Mouse (Mus musculus): ENCODE data around the gene Fhl1. TPM values are rescaled to one million over a fixed set of nuclear protein-coding genes. Genes with fewer than 3 reads are reported as not detected.

Gene Fhl1
- total RNA-seq, 2 experiments from 2014 or later = 4.2 TPM; not detected in 1

Other genes starting within 250 kb of the Fhl1 start
- not detected in 2 replicates for gene Gm10477, start 207.0 kb upstream of the Fhl1 start, total RNA-seq (2015; ENCODE audit: low replicate concordance)
- gene Gm10477, start 207.0 kb upstream of the Fhl1 start, total RNA-seq (2017; ENCODE audit: low replicate concordance) = not detected in 2 replicates
- not detected in 2 replicates for gene Gm648, start 182.2 kb upstream of the Fhl1 start, total RNA-seq (2015; ENCODE audit: low replicate concordance)
- not detected in 2 replicates for gene Gm648, start 182.2 kb upstream of the Fhl1 start, total RNA-seq (2017; ENCODE audit: low replicate concordance)
- gene Mmgt1, start 133.7 kb upstream of the Fhl1 start, total RNA-seq (2015; ENCODE audit: low replicate concordance) = 8.4 and 11.9 TPM in 2 replicates
- 6.3 and 7.6 TPM in 2 replicates for gene Mmgt1, start 133.7 kb upstream of the Fhl1 start, total RNA-seq (2017; ENCODE audit: low replicate concordance)
- 2.5 and 4.2 TPM in 2 replicates for gene Slc9a6, start 122.0 kb upstream of the Fhl1 start, total RNA-seq (2015; ENCODE audit: low replicate concordance)
- 3.3 and 5.3 TPM in 2 replicates for gene Slc9a6, start 122.0 kb upstream of the Fhl1 start, total RNA-seq (2017; ENCODE audit: low replicate concordance)
- gene Map7d3, start 90.5 kb downstream of the Fhl1 start, total RNA-seq (2015; ENCODE audit: low replicate concordance) = 1.3 TPM in 1 of 2 replicates, not detected in the other
- gene Map7d3, start 90.5 kb downstream of the Fhl1 start, total RNA-seq (2017; ENCODE audit: low replicate concordance) = 0.77 TPM in 1 of 2 replicates, not detected in the other
- gene Adgrg4, start 138.4 kb downstream of the Fhl1 start, total RNA-seq (2015; ENCODE audit: low replicate concordance) = not detected in 2 replicates
- not detected in 2 replicates for gene Adgrg4, start 138.4 kb downstream of the Fhl1 start, total RNA-seq (2017; ENCODE audit: low replicate concordance)